ENCODE assay signal across 9 mouse cellular contexts in the genomic region with DNA sequence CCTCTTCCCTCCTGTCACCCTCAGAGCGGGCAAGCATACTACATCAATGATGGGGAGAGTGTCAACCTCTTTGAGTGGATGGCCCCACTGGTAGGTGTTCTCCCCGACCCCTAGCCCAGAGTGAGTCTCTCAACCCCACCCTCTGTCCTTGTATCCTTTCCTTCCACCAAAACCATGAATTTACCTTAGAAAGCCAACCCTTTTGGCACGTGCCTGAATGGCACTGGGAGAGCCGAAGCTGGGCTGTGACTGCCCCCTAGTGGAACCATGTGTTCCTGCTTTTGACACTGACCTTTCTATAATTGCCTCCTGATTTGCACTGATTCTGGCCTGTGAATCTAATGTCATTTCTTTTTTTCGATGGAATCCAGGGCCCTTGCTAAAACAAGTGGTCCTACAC. TPM values are rescaled to one million over a fixed set of nuclear protein-coding genes. Genes with fewer than 3 reads are reported as not detected.
DNase-seq lines count a peak whose midpoint lies in the region; ATAC-seq and TF ChIP-seq lines count a peak whose summit lies in the region.
"Had no signal": no experiment of that assay in that cellular context is flagged by ENCODE, and none has a peak within 500 bp of the region (broad histone marks: within the 10 kb centered on the region; RNA-seq: fewer than 3 reads in every experiment).

No protein-coding gene starts in this region.

- peak; percentile 56; the same call in 1 of the 2 replicates for ATAC-seq in hindbrain, postnatal 0 days
- peak; percentile 56 for ATAC-seq in midbrain, embryonic 13.5 days

- DNase-seq in kidney, adult 18-20 months: peak; percentile 68
- DNase-seq in kidney, adult 11 months: no peak
- peak; percentile 75 for DNase-seq in brain, adult 2 months (ENCODE audit: low read depth, low spot score)
- DNase-seq in forebrain, embryonic 10.5 days (ENCODE audit: extremely low spot score, low spot score): peak; percentile 65
- peak; percentile 83 for DNase-seq in hindbrain, postnatal 0 days (ENCODE audit: low spot score)
- DNase-seq in limb, embryonic 10.5 days (ENCODE audit: low spot score): peak; percentile 75
- peak; percentile 24 to 36 for DNase-seq in right cerebral cortex, postnatal 36 days (ENCODE audit: low spot score in 2 of 2)

- no peak overlapping the region for H3K9ac ChIP-seq in hindbrain, postnatal 0 days (replicated peaks; ENCODE audit: low read length)
- no peak overlapping the region for H3K9ac ChIP-seq in midbrain, embryonic 13.5 days (replicated peaks)
- H3K9ac ChIP-seq: lung, embryonic 15.5 days had no signal

- no peaks in the 10 kb centered on the region for H3K4me1 ChIP-seq in forebrain, embryonic 10.5 days
- H3K4me1 ChIP-seq in hindbrain, postnatal 0 days (ENCODE audit: insufficient read depth, low read length): no peaks in the 10 kb centered on the region
- H3K4me1 ChIP-seq in limb, embryonic 10.5 days: no peaks in the 10 kb centered on the region
- no peaks in the 10 kb centered on the region for H3K4me1 ChIP-seq in midbrain, embryonic 13.5 days (replicated peaks)
- H3K4me1 ChIP-seq: lung, embryonic 15.5 days had no signal

- no peak overlapping the region for H3K4me3 ChIP-seq in forebrain, embryonic 10.5 days
- no peak overlapping the region for H3K4me3 ChIP-seq in hindbrain, postnatal 0 days (ENCODE audit: low read length)
- H3K4me3 ChIP-seq in limb, embryonic 10.5 days: no peak overlapping the region
- no peak overlapping the region for H3K4me3 ChIP-seq in midbrain, embryonic 13.5 days (replicated peaks)
- H3K4me3 ChIP-seq: lung, embryonic 15.5 days had no signal

- no peak overlapping the region for H3K4me2 ChIP-seq in hindbrain, postnatal 0 days (ENCODE audit: low read depth, low read length)
- no peak overlapping the region for H3K4me2 ChIP-seq in midbrain, embryonic 13.5 days (replicated peaks)
- H3K4me2 ChIP-seq: lung, embryonic 15.5 days had no signal

- H3K36me3 ChIP-seq in forebrain, embryonic 10.5 days (replicated peaks): no peaks in the 10 kb centered on the region
- no peaks in the 10 kb centered on the region for H3K36me3 ChIP-seq in hindbrain, postnatal 0 days (ENCODE audit: insufficient read depth, low read length)
- H3K36me3 ChIP-seq in limb, embryonic 10.5 days: no peaks in the 10 kb centered on the region
- H3K36me3 ChIP-seq in midbrain, embryonic 13.5 days: no peaks in the 10 kb centered on the region
- H3K36me3 ChIP-seq: lung, embryonic 15.5 days had no signal

- H3K27me3 ChIP-seq in forebrain, embryonic 10.5 days (ENCODE audit: poor library complexity, severe bottlenecking): peaks cover 9% of the 10 kb centered on the region; the same call in 1 of the 2 replicates
- H3K27me3 ChIP-seq in hindbrain, postnatal 0 days (ENCODE audit: insufficient read depth, low read length): no peaks in the 10 kb centered on the region
- peaks cover 12% of the 10 kb centered on the region; the same call in 1 of the 2 replicates for H3K27me3 ChIP-seq in limb, embryonic 10.5 days (ENCODE audit: low read depth, poor library complexity, severe bottlenecking)
- H3K27me3 ChIP-seq in midbrain, embryonic 13.5 days: 0 out of 2 replicates have a peak, but pooled peaks cover 7% of the 10 kb centered on the region
- H3K27me3 ChIP-seq: lung, embryonic 15.5 days had no signal

- H3K9me3 ChIP-seq in forebrain, embryonic 10.5 days: no peaks in the 10 kb centered on the region
- no peaks in the 10 kb centered on the region for H3K9me3 ChIP-seq in hindbrain, postnatal 0 days (ENCODE audit: low read length)
- no peaks in the 10 kb centered on the region for H3K9me3 ChIP-seq in limb, embryonic 10.5 days (replicated peaks)
- H3K9me3 ChIP-seq in midbrain, embryonic 13.5 days: no peaks in the 10 kb centered on the region
- H3K9me3 ChIP-seq: lung, embryonic 15.5 days had no signal

- no peak overlapping the region for H3K27ac ChIP-seq in forebrain, embryonic 10.5 days
- no peak overlapping the region for H3K27ac ChIP-seq in hindbrain, postnatal 0 days
- H3K27ac ChIP-seq in limb, embryonic 10.5 days: no peak overlapping the region
- H3K27ac ChIP-seq in midbrain, embryonic 13.5 days: no peak overlapping the region
- H3K27ac ChIP-seq: lung, embryonic 15.5 days had no signal

- peak; percentile 94 for TF ChIP-seq CTCF in hindbrain, postnatal 0 days (IDR thresholded peaks at IDR 0.05; ENCODE audit: low read depth)

- WGBS in forebrain, embryonic 10.5 days: 31% methylated on average over 5 of the region's 5 CpGs
- 27% methylated on average over 5 of the region's 5 CpGs for WGBS in hindbrain, postnatal 0 days
- 23% methylated on average over 5 of the region's 5 CpGs for WGBS in limb, embryonic 10.5 days
- WGBS in midbrain, embryonic 13.5 days: 25% methylated on average over 5 of the region's 5 CpGs

RNA-seq across cellular contexts. Expression of a gene that starts 11.1 kb away (rescaled TPM):
- polyA plus RNA-seq in forebrain, embryonic 10.5 days (2016; fragmentation: Nextera tagmentation; extraction: Ambion mirVana): not detected in 2 replicates
- 0.58 TPM in 1 of 2 replicates, not detected in the other for total RNA-seq in hindbrain, postnatal 0 days (2014; rRNA removed)
- 0.11 and 0.14 TPM in 2 replicates for polyA plus RNA-seq in hindbrain, postnatal 0 days (2015; fragmentation: Nextera tagmentation; extraction: Ambion mirVana)
- polyA plus RNA-seq in limb, embryonic 10.5 days (2016; fragmentation: Nextera tagmentation; extraction: Ambion mirVana): not detected in 2 replicates
- polyA plus RNA-seq in midbrain, embryonic 13.5 days (2015; fragmentation: Nextera tagmentation; extraction: Ambion mirVana): not detected in 2 replicates
- polyA plus RNA-seq: lung, embryonic 15.5 days had no signal

RNA-seq across cellular contexts. Expression of a gene that starts 19.4 kb away (rescaled TPM):
- 27.5 and 30.1 TPM in 2 replicates for polyA plus RNA-seq in forebrain, embryonic 10.5 days (2016; fragmentation: Nextera tagmentation; extraction: Ambion mirVana)
- total RNA-seq in hindbrain, postnatal 0 days (2014; rRNA removed): 30.7 and 44.6 TPM in 2 replicates
- 31.5 and 32.1 TPM in 2 replicates for polyA plus RNA-seq in hindbrain, postnatal 0 days (2015; fragmentation: Nextera tagmentation; extraction: Ambion mirVana)
- polyA plus RNA-seq in limb, embryonic 10.5 days (2016; fragmentation: Nextera tagmentation; extraction: Ambion mirVana): 21.3 and 23.5 TPM in 2 replicates
- 23.9 and 26.4 TPM in 2 replicates for polyA plus RNA-seq in midbrain, embryonic 13.5 days (2015; fragmentation: Nextera tagmentation; extraction: Ambion mirVana)
